Comparison of ENCODE assay signal across 8 mouse cellular contexts in genomic region chr1:154791544-154792174, GRCm38 (mm10).
DNase-seq lines count a peak whose midpoint lies in the region; ATAC-seq and TF ChIP-seq lines count a peak whose summit lies in the region.
"Had no signal": no experiment of that assay in that cellular context is flagged by ENCODE, and none has a peak within 500 bp of the region (broad histone marks: within the 10 kb centered on the region; RNA-seq: fewer than 3 reads in every experiment).

No protein-coding gene starts in this region.

- no peak overlapping the region for H3K4me3 ChIP-seq in midbrain, embryonic 14.5 days (replicated peaks; ENCODE audit: low read depth, low read length)
- H3K4me3 ChIP-seq in midbrain, embryonic 10.5 days: no peak overlapping the region
- no peak overlapping the region for H3K4me3 ChIP-seq in layer of hippocampus, adult 2 months
- no peak overlapping the region for H3K4me3 ChIP-seq in heart, embryonic 11.5 days (ENCODE audit: low read depth, low read length)
- H3K4me3 ChIP-seq: limb, embryonic 15.5 days had no signal

- 0 out of 2 replicates have a peak overlapping the region, but pooled peaks have one; percentile 20 for H3K27ac ChIP-seq in midbrain, embryonic 14.5 days (replicated peaks; ENCODE audit: low read depth, low read length)
- no peak overlapping the region for H3K27ac ChIP-seq in midbrain, embryonic 10.5 days (replicated peaks)
- H3K27ac ChIP-seq in layer of hippocampus, adult 2 months: peak overlapping the region; percentile 84
- no peak overlapping the region for H3K27ac ChIP-seq in heart, embryonic 11.5 days (ENCODE audit: low read depth, low read length)
- H3K27ac ChIP-seq: limb, embryonic 15.5 days had no signal

- ATAC-seq in midbrain, embryonic 14.5 days (ENCODE audit: low FRiP score, low TSS enrichment): no peak
- no peak for ATAC-seq in heart, embryonic 11.5 days (replicated peaks; ENCODE audit: insufficient number of reproducible peaks, low FRiP score, low TSS enrichment)

- no peaks in the 10 kb centered on the region for H3K36me3 ChIP-seq in midbrain, embryonic 14.5 days (ENCODE audit: control insufficient read depth, insufficient read depth, low read length)
- H3K36me3 ChIP-seq in midbrain, embryonic 10.5 days: no peaks in the 10 kb centered on the region
- H3K36me3 ChIP-seq in heart, embryonic 11.5 days (ENCODE audit: control insufficient read depth, insufficient read depth, low read length): no peaks in the 10 kb centered on the region
- H3K36me3 ChIP-seq: limb, embryonic 15.5 days had no signal

- DNase-seq in midbrain, embryonic 14.5 days: peak; percentile 38
- no peak for DNase-seq in midbrain, embryonic 10.5 days (ENCODE audit: low spot score)
- DNase-seq in cerebellum, postnatal 36 days: peak; percentile 78 to 83
- DNase-seq in layer of hippocampus, adult 2 months (ENCODE audit: low spot score in 2 of 2): peak; percentile 59 to 74
- peak; percentile 56 to 71 for DNase-seq in right cerebral cortex, postnatal 10 days (ENCODE audit: low spot score in 2 of 2)
- DNase-seq in adrenal gland, postnatal 25 days: no peak

- no peaks in the 10 kb centered on the region for H3K27me3 ChIP-seq in midbrain, embryonic 14.5 days (ENCODE audit: control insufficient read depth, insufficient read depth, low read length)
- H3K27me3 ChIP-seq in midbrain, embryonic 10.5 days (ENCODE audit: low read depth, poor library complexity, severe bottlenecking): no peaks in the 10 kb centered on the region
- no peaks in the 10 kb centered on the region for H3K27me3 ChIP-seq in heart, embryonic 11.5 days (ENCODE audit: control insufficient read depth, insufficient read depth, low read length)

- 0 out of 2 replicates have a peak, but pooled peaks cover 3% of the 10 kb centered on the region for H3K4me1 ChIP-seq in midbrain, embryonic 14.5 days (ENCODE audit: control insufficient read depth, insufficient read depth, low read length)
- H3K4me1 ChIP-seq in midbrain, embryonic 10.5 days: peaks cover 5% of the 10 kb centered on the region; the same call in 1 of the 2 replicates
- no peaks in the 10 kb centered on the region for H3K4me1 ChIP-seq in heart, embryonic 11.5 days (ENCODE audit: control insufficient read depth, insufficient read depth, low read length)

- WGBS in midbrain, embryonic 14.5 days: 71% methylated on average over 13 of the region's 13 CpGs
- WGBS in midbrain, embryonic 10.5 days: 82% methylated on average over 13 of the region's 13 CpGs
- 65% methylated on average over 13 of the region's 13 CpGs for WGBS in heart, embryonic 11.5 days (ENCODE audit: insufficient replicate concordance)

- no peaks in the 10 kb centered on the region for H3K9me3 ChIP-seq in midbrain, embryonic 14.5 days (ENCODE audit: control insufficient read depth, low read length)
- H3K9me3 ChIP-seq in midbrain, embryonic 10.5 days (replicated peaks): no peaks in the 10 kb centered on the region
- H3K9me3 ChIP-seq in heart, embryonic 11.5 days (replicated peaks; ENCODE audit: control insufficient read depth, low read length): no peaks in the 10 kb centered on the region
- H3K9me3 ChIP-seq: limb, embryonic 15.5 days had no signal

- no peak overlapping the region for H3K4me2 ChIP-seq in midbrain, embryonic 14.5 days (ENCODE audit: low read length)
- no peak overlapping the region for H3K4me2 ChIP-seq in heart, embryonic 11.5 days
- H3K4me2 ChIP-seq: limb, embryonic 15.5 days had no signal

- TF ChIP-seq CTCF in layer of hippocampus, adult 2 months (conservative IDR thresholded peaks at IDR 0.05): no peak

- H3K9ac ChIP-seq in midbrain, embryonic 14.5 days (replicated peaks; ENCODE audit: low read length): no peak overlapping the region
- no peak overlapping the region for H3K9ac ChIP-seq in heart, embryonic 11.5 days (ENCODE audit: low read depth, low read length)
- H3K9ac ChIP-seq: limb, embryonic 15.5 days had no signal

Comparison
In these comparisons a context has a peak if more than half of its experiments do, and no peak if none do; other contexts are left out.
1. DNase-seq: peak in midbrain, embryonic 14.5 days (single experiment), cerebellum, postnatal 36 days (2 of 2), layer of hippocampus, adult 2 months (2 of 2) and right cerebral cortex, postnatal 10 days (2 of 2); none in midbrain, embryonic 10.5 days (single experiment) and adrenal gland, postnatal 25 days (single experiment).
2. H3K27ac ChIP-seq: peak in midbrain, embryonic 14.5 days (single experiment) and layer of hippocampus, adult 2 months (single experiment); none in midbrain, embryonic 10.5 days (single experiment) and heart, embryonic 11.5 days (single experiment).